Mouse (Mus musculus): ENCODE results near the gene Tmc2.

Gene Tmc2

DNA sequence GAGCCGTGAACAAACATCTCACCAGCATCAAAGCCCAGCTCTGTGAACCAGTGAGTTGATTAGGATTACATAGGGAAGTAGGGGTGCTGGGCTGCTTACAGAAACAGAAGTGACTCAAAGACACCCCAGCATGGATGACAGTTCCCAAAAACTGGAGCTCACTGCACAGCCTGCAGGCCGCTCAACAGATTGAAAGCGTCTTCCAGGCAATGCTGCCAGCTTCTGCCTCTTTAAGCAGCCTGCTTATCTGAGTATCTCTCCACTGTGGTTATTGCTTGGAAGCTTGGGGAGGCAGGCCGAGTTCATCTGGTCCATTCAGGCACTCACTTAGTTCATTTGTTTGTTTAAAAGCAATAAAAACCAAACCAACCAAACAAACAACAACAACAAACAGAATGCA is 61.8 kb downstream of the Tmc2 start:
- DNase-seq (ENCODE audit: low spot score) = no peak

- DNase-seq (ENCODE audit: low spot score) = no peak
Measured at GRCm38 (mm10) chr2:130260822-130261221, 65.8 kb downstream of the Tmc2 start.

DNA sequence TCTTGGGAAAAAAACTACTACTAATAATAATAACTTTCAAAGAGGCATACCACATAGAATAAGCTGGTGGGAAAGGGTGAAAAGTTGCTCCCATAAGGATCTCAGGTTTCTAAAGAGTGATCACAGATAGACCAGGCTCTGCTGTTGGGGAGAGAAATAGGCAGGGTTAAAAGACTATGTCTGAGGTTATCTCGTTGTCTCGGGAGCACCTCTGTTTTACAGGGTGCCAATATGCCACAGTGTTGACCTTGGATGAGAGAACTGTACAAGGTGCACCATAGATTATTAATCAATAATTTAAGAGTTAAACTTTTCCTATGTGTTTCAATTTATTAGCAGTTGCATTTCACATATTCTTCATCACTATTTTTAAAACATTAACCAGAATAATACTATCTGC is 66.9 kb downstream of the Tmc2 start:
- DNase-seq (ENCODE audit: low spot score) = no peak

- no peak for DNase-seq (ENCODE audit: low spot score)
Measured at GRCm38 (mm10) chr2:130262398-130262797, 67.4 kb downstream of the Tmc2 start.

GRCm38 (mm10) chr2:130265520-130265919 is 70.5 kb downstream of the Tmc2 start:
- DNase-seq (ENCODE audit: low spot score) = no peak

DNA sequence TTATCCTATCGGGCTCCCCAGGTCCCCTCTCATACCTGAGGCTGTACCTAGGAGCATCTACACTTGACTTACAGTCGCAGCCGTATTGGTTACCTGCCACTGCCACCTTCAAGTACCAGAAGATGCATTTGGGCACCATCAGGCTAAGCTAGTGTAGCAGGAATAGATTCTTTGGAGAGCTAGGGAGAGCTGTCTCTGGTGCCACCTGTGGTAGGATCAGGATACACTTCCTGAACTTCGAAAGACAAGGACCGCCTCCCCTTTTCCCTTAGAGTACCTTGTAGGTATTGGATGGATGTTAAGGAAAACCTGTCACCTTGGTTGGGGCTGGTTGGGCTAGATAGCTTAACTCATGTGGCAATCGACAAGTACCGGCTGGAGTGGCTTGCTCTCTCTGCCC is 73.1 kb downstream of the Tmc2 start:
- no peak for DNase-seq (ENCODE audit: low spot score)

DNA sequence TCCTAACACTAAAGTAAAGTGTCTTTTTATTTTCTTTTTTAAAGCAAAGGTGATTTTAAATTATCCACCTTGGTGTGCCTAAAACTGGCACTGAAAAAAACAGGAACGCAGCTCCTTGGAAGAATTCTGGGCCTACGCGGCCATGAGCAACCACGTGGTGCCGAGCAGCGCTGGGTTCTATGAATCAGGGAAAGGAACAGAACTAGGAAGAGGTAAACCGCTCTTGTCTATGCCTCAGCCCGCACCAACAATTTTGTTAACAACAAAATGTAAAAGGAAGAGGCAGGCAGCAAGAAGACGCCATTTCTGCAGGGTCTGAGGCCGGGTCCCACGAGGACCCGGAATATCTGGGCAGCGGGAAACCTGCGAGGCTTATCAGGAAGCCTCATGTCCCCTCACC is 78.7 kb downstream of the Tmc2 start:
- DNase-seq (ENCODE audit: low spot score) = no peak

DNA sequence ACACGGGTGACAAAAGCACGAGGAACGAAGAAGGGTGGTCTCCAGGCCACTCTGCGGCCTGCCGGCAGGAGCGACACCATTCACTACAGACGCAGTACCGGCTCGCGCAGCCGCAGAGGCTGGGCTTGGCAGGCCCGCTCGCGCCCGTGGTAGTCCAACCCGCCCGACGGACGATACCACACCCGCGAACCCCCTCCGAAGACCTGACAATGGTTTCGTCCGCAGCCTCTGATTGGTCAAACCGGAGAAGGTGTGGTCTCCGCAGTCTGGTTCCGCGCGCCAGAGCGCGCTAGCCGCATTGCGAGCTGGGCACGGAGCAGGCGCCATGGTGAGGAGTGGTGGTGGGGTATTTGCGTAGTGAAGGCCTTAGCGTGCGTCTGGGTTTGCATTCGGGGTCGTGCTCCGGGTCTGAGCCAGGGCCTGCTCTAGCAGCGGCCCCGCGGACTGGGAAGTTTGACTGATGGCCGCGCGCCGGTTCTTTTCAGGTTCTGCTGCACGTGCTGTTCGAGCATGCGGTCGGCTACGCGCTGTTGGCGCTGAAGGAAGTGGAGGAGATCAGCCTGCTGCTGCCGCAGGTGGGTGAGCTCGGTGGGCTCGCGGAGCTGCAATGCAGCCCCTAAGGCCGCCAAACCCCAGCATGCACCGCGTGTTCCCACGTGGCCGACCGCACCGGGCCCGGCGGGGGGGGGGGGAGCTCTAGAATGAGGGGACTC is 79.3 kb downstream of the Tmc2 start, which contains the start of gene Nop56:
TSS of gene Nop56 (plus strand) at position 282 of the 713 bp plus-strand sequence.
- peak; percentile 96 for DNase-seq (ENCODE audit: low spot score)

GRCm38 (mm10) chr2:130274862-130275261 is 79.9 kb downstream of the Tmc2 start:
- no peak for DNase-seq (ENCODE audit: low spot score)

GRCm38 (mm10) chr2:130275649-130276048 is 80.7 kb downstream of the Tmc2 start:
- no peak for DNase-seq (ENCODE audit: low spot score)

- no peak for DNase-seq (ENCODE audit: low spot score)
Measured at GRCm38 (mm10) chr2:130279600-130280091, 84.7 kb downstream of the Tmc2 start.

- DNase-seq (ENCODE audit: low spot score) = no peak
Measured at GRCm38 (mm10) chr2:130280224-130280623, 85.2 kb downstream of the Tmc2 start.

DNA sequence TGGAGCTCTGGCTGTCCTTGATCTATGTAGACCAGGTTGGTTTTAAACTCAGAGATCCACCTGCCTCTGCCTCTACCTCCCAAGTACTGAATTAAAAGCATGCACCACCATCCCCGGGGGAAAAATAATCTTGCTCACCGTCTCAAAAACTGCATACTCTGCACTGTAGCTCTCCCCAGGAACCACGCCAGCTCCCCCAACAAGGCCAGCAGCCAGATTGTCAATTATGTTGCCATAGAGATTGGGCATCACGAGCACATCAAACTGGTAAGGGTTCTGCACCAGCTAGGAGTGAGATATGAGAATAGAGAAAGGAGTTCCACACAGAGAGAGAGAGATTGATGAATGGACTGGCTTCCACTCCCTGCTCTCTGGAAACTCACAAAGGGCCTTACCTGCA is 85.8 kb downstream of the Tmc2 start:
- DNase-seq (ENCODE audit: low spot score) = no peak

- peak; percentile 78 for DNase-seq (ENCODE audit: low spot score)
Measured at GRCm38 (mm10) chr2:130283854-130284654, 89.1 kb downstream of the Tmc2 start, which contains the start of gene Idh3b. Idh3b (minus strand) TSS chr2:130284547.

DNA sequence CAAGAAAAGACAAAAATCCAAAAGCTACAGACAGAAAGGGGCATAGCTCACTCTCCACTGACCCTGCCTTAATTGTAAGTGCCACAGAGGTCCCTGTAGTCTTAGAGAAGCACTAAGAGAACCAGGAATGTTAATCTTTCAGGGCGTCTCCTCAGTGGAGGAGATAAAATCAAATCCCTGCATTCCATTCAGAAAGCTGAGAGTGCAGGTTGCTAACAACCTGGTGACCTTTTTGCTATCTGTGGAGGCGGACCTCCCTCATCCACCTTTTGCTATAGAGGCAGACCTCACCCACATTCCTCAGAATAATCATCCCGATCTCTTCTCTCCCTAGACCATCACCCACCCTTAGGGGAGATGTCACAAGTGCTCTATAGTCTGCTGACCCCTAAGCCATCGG is 94.1 kb downstream of the Tmc2 start:
- no peak for DNase-seq (ENCODE audit: low spot score)

DNA sequence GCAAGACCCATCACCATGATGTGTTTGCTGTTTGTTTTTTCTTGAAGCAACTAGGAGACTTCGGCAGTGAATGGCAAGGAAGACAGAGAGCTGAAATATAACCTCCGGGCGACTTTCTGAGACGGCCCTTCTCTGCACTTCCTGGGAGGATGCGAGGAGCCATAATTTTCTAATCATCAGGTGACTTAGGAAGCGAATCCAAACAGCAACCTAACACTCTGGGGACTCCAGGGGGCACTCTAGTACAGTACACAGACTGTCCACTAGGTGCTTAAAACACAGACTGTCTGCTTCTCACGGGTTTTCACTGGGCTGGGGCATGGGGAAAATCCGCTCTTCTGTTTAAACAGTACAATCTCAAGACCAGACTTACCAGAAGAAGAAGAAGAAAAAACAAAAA is 96.4 kb downstream of the Tmc2 start:
- no peak for DNase-seq (ENCODE audit: low spot score)

GRCm38 (mm10) chr2:130293009-130293408 is 98.0 kb downstream of the Tmc2 start:
- DNase-seq (ENCODE audit: low spot score) = no peak

DNA sequence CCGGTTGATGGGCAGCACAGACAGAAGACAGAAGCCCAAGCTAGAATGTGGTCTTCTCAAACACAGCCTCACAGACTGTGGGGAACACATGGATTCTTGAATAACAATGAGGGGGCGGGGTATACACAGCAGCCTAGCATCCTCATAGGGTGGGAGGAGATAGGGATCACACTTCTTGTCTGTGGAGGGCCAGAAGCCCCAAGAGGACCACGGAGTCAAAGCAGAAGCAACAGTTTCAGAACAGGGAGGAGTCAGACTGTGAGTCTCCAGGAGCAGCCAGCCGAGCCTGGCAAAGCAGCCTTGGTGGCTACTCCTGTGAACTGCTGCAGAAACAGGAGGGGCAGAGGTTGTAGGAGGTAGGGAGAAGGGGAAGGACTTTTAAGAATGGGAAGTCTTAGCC is 98.5 kb downstream of the Tmc2 start:
- DNase-seq (ENCODE audit: low spot score) = no peak

GRCm38 (mm10) chr2:130294218-130294935 is 99.4 kb downstream of the Tmc2 start:
- no peak for DNase-seq (ENCODE audit: low spot score)

GRCm38 (mm10) chr2:130294936-130295277 is 99.9 kb downstream of the Tmc2 start, which contains the start of gene Ebf4:
Ebf4 (plus strand) TSS chr2:130295169.
- no peak for DNase-seq (ENCODE audit: low spot score)

DNA sequence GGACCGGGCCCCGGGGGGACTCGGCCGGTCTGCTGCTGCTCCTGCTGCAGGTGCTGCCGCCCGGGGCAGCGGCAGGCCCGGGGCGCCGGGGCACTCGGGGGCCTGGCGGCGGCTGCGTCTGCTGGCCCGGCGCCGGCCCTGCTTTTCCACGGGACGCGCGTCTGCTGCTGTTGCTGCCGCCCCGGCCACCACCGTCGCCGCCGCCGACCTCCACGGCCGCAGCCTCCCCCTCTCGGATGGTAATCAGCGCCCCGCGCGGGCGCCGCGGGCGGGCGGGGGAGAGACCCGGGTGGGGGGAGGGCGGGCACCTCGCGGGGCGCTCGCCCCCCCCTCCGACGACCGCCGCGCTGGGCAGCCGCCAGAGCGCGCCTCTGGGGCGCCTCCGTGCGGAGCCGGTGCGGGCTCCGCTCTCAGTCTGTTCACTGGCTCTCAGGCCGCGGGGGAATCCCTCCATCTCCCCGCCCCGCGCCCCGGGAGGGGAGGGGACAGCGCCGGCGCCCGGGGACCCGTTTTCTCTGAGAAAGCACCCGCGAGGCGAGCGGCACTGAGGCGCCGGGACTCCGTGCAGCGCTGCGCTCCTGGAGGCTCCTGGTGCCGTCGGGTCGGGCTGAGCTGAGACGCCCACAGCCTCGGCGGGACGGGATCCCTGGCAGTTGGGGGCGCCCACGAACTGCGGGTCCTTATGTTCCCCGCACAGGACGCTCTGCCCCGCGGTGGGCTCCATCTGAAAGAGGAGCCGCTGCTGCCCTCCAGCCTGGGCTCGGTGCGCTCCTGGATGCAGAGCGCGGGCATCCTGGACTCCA is 100.5 kb downstream of the Tmc2 start:
- peak; percentile 40 for DNase-seq (ENCODE audit: low spot score)
